11 mouse cellular contexts compared by ENCODE assay signal in the genomic region with DNA sequence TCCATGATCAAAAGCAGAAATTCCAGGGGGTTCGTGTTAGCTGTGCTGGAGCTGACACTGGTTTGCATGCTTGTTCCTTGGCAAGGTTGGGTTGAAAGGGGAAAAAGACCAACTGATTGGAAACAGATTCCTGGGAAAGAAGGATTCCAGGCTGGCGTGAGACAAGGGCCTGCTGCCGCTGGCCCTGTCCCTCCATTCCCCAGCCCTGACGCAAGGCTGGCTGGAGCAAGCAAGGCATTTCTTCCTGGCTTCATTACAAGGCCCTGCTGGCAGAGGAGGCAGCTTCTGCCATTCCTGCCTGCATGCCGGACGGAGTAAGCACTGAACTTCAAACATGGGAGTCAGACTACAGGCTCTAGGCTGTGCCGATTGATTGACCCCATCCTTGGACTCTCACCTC. TPM values are rescaled to one million over a fixed set of nuclear protein-coding genes. Genes with fewer than 3 reads are reported as not detected.
A peak's percentile ranks its signal among the peaks of the same experiment; 100 is the strongest.
DNase-seq lines count a peak whose midpoint lies in the region; ATAC-seq and TF ChIP-seq lines count a peak whose summit lies in the region.
"Had no signal": no experiment of that assay in that cellular context is flagged by ENCODE, and none has a peak within 500 bp of the region (broad histone marks: within the 10 kb centered on the region; RNA-seq: fewer than 3 reads in every experiment).

No protein-coding gene starts in this region.

- DNase-seq in urinary bladder, postnatal 25 days (ENCODE audit: low spot score), result peak; percentile 33
- DNase-seq in urinary bladder, adult 2 months (ENCODE audit: low spot score), result no peak
- DNase-seq in gastrocnemius, adult 8-10 months (ENCODE audit: low spot score in 2 of 2), result peak; percentile 56 to 70
- no peak for DNase-seq in stomach, postnatal 0 days (ENCODE audit: low spot score)
- DNase-seq in layer of hippocampus, adult 18-20 months (ENCODE audit: low spot score in 2 of 2), result no peak
- DNase-seq in hindbrain, embryonic 11.5 days (ENCODE audit: low spot score), result no peak

- no peak for TF ChIP-seq EP300 in stomach, postnatal 0 days (optimal IDR thresholded peaks at IDR 0.05)

- H3K9ac ChIP-seq in limb, embryonic 13.5 days, result no peak overlapping the region
- H3K9ac ChIP-seq in stomach, postnatal 0 days (ENCODE audit: low read length), result no peak overlapping the region
- no peak overlapping the region for H3K9ac ChIP-seq in forebrain, embryonic 12.5 days
- no peak overlapping the region for H3K9ac ChIP-seq in hindbrain, embryonic 11.5 days (ENCODE audit: low read depth, low read length)

- TF ChIP-seq CTCF in stomach, postnatal 0 days (IDR thresholded peaks at IDR 0.05; ENCODE audit: low read depth), result no peak

- no peaks in the 10 kb centered on the region for H3K36me3 ChIP-seq in limb, embryonic 13.5 days
- no peaks in the 10 kb centered on the region for H3K36me3 ChIP-seq in stomach, postnatal 0 days (ENCODE audit: control insufficient read depth, insufficient read depth, low read length)
- H3K36me3 ChIP-seq in forebrain, embryonic 12.5 days (replicated peaks), result no peaks in the 10 kb centered on the region
- H3K36me3 ChIP-seq in hindbrain, embryonic 11.5 days (ENCODE audit: control insufficient read depth, insufficient read depth, low read length), result no peaks in the 10 kb centered on the region
- H3K36me3 ChIP-seq: midbrain, embryonic 10.5 days had no signal

- H3K4me3 ChIP-seq in limb, embryonic 13.5 days, result no peak overlapping the region
- no peak overlapping the region for H3K4me3 ChIP-seq in stomach, postnatal 0 days (ENCODE audit: low read depth, low read length)
- no peak overlapping the region for H3K4me3 ChIP-seq in forebrain, embryonic 12.5 days (replicated peaks)
- no peak overlapping the region for H3K4me3 ChIP-seq in hindbrain, embryonic 11.5 days (ENCODE audit: low read depth, low read length)
- H3K4me3 ChIP-seq: midbrain, embryonic 10.5 days had no signal

- 36% methylated on average over 7 of the region's 7 CpGs for WGBS in limb, embryonic 13.5 days
- WGBS in stomach, postnatal 0 days, result 54% methylated on average over 7 of the region's 7 CpGs
- 84% methylated on average over 7 of the region's 7 CpGs for WGBS in forebrain, embryonic 12.5 days
- 75% methylated on average over 7 of the region's 7 CpGs for WGBS in hindbrain, embryonic 11.5 days

- H3K27ac ChIP-seq in limb, embryonic 13.5 days, result peak overlapping the region; percentile 15; the same call in 1 of the 2 replicates
- no peak overlapping the region for H3K27ac ChIP-seq in stomach, postnatal 0 days (replicated peaks)
- no peak overlapping the region for H3K27ac ChIP-seq in forebrain, embryonic 12.5 days
- H3K27ac ChIP-seq in hindbrain, embryonic 11.5 days (ENCODE audit: low read depth, low read length), result no peak overlapping the region
- H3K27ac ChIP-seq: midbrain, embryonic 10.5 days had no signal

- H3K27me3 ChIP-seq in limb, embryonic 13.5 days, result no peaks in the 10 kb centered on the region
- no peaks in the 10 kb centered on the region for H3K27me3 ChIP-seq in stomach, postnatal 0 days (ENCODE audit: control insufficient read depth, insufficient read depth, low read length)
- no peaks in the 10 kb centered on the region for H3K27me3 ChIP-seq in forebrain, embryonic 12.5 days
- no peaks in the 10 kb centered on the region for H3K27me3 ChIP-seq in hindbrain, embryonic 11.5 days (ENCODE audit: control insufficient read depth, insufficient read depth, low read length)

- H3K4me1 ChIP-seq in limb, embryonic 13.5 days, result peaks cover 15% of the 10 kb centered on the region
- no peaks in the 10 kb centered on the region for H3K4me1 ChIP-seq in stomach, postnatal 0 days (replicated peaks; ENCODE audit: control insufficient read depth, insufficient read depth)
- H3K4me1 ChIP-seq in forebrain, embryonic 12.5 days, result no peaks in the 10 kb centered on the region
- no peaks in the 10 kb centered on the region for H3K4me1 ChIP-seq in hindbrain, embryonic 11.5 days (replicated peaks; ENCODE audit: control insufficient read depth, insufficient read depth, low read length)
- H3K4me1 ChIP-seq: midbrain, embryonic 10.5 days had no signal

- H3K9me3 ChIP-seq in limb, embryonic 13.5 days, result no peaks in the 10 kb centered on the region
- no peaks in the 10 kb centered on the region for H3K9me3 ChIP-seq in stomach, postnatal 0 days (ENCODE audit: control insufficient read depth, low read length)
- no peaks in the 10 kb centered on the region for H3K9me3 ChIP-seq in forebrain, embryonic 12.5 days
- no peaks in the 10 kb centered on the region for H3K9me3 ChIP-seq in hindbrain, embryonic 11.5 days (ENCODE audit: control insufficient read depth, low read length)
- H3K9me3 ChIP-seq: midbrain, embryonic 10.5 days had no signal

- ATAC-seq in limb, embryonic 13.5 days (ENCODE audit: low FRiP score, low read depth), result 0 out of 2 replicates have a peak, but pooled peaks have one; percentile 36
- 0 out of 2 replicates have a peak, but pooled peaks have one; percentile 29 for ATAC-seq in stomach, postnatal 0 days (ENCODE audit: low FRiP score, low TSS enrichment)
- no peak for ATAC-seq in forebrain, embryonic 12.5 days (ENCODE audit: low FRiP score)
- ATAC-seq in hindbrain, embryonic 11.5 days (ENCODE audit: low FRiP score), result no peak
- ATAC-seq: inflammation-experienced regulatory T-cells, adult 6 months had no signal

- H3K4me2 ChIP-seq in limb, embryonic 13.5 days (replicated peaks), result no peak overlapping the region
- H3K4me2 ChIP-seq in stomach, postnatal 0 days (replicated peaks; ENCODE audit: low read depth), result no peak overlapping the region
- no peak overlapping the region for H3K4me2 ChIP-seq in forebrain, embryonic 12.5 days
- H3K4me2 ChIP-seq in hindbrain, embryonic 11.5 days (replicated peaks; ENCODE audit: low read depth, low read length), result no peak overlapping the region

RNA-seq across cellular contexts. Expression of gene Ccn5, which starts 22.2 kb away (rescaled TPM):
- polyA plus RNA-seq in urinary bladder, adult 2 months (2012; rRNA removed), result 9.2 and 11.2 TPM in 2 replicates
- total RNA-seq in gastrocnemius, adult 8-10 months (2022), result 1 to 10 TPM in 2 of 4 experiments, under 1 TPM in 1, not detected in 1; 0.75 to 1.4 (median 1.3) TPM
- polyA plus RNA-seq in limb, embryonic 13.5 days (2015; fragmentation: Nextera tagmentation; extraction: Ambion mirVana), result 0.29 and 0.36 TPM in 2 replicates
- 0.08 and 0.21 TPM in 2 replicates for polyA plus RNA-seq in stomach, postnatal 0 days (2015; fragmentation: Nextera tagmentation; extraction: Ambion mirVana)
- total RNA-seq in layer of hippocampus, adult 18-20 months (2021), result not detected
- polyA plus RNA-seq in forebrain, embryonic 12.5 days (2016; fragmentation: Nextera tagmentation; extraction: Ambion mirVana), result 0.15 and 0.28 TPM in 2 replicates
- 0.17 and 0.19 TPM in 2 replicates for polyA plus RNA-seq in hindbrain, embryonic 11.5 days (2014; fragmentation: Nextera tagmentation; extraction: Ambion mirVana)
- polyA plus RNA-seq: inflammation-experienced regulatory T-cells, adult 6 months had no signal

RNA-seq across cellular contexts. Expression of gene Ada, which starts 48.4 kb away (rescaled TPM):
- 8.7 and 9.5 TPM in 2 replicates for polyA plus RNA-seq in urinary bladder, adult 2 months (2012; rRNA removed)
- 1 to 10 TPM in 1 of 4 experiments, under 1 TPM in 2, not detected in 1; 0.34 to 1.2 (median 0.62) TPM for total RNA-seq in gastrocnemius, adult 8-10 months (2022)
- polyA plus RNA-seq in limb, embryonic 13.5 days (2015; fragmentation: Nextera tagmentation; extraction: Ambion mirVana), result 9.4 and 10.9 TPM in 2 replicates
- polyA plus RNA-seq in stomach, postnatal 0 days (2015; fragmentation: Nextera tagmentation; extraction: Ambion mirVana), result 9.7 and 13.6 TPM in 2 replicates
- 1 to 10 TPM; 1.0 to 1.9 TPM for total RNA-seq in layer of hippocampus, adult 18-20 months (2021)
- polyA plus RNA-seq in forebrain, embryonic 12.5 days (2016; fragmentation: Nextera tagmentation; extraction: Ambion mirVana), result 7.3 and 7.9 TPM in 2 replicates
- 4.7 and 6.0 TPM in 2 replicates for polyA plus RNA-seq in hindbrain, embryonic 11.5 days (2014; fragmentation: Nextera tagmentation; extraction: Ambion mirVana)

RNA-seq across cellular contexts. Expression of gene Kcnk15, which starts 55.0 kb away (rescaled TPM):
- not detected in 2 replicates for polyA plus RNA-seq in urinary bladder, adult 2 months (2012; rRNA removed)
- total RNA-seq in gastrocnemius, adult 8-10 months (2022), result not detected
- polyA plus RNA-seq in limb, embryonic 13.5 days (2015; fragmentation: Nextera tagmentation; extraction: Ambion mirVana), result not detected in 2 replicates
- polyA plus RNA-seq in stomach, postnatal 0 days (2015; fragmentation: Nextera tagmentation; extraction: Ambion mirVana), result not detected in 2 replicates
- total RNA-seq in layer of hippocampus, adult 18-20 months (2021), result under 1 TPM in 1 of 2 experiments, not detected in 1; 0.22 TPM
- polyA plus RNA-seq in forebrain, embryonic 12.5 days (2016; fragmentation: Nextera tagmentation; extraction: Ambion mirVana), result not detected in 2 replicates
- not detected in 2 replicates for polyA plus RNA-seq in hindbrain, embryonic 11.5 days (2014; fragmentation: Nextera tagmentation; extraction: Ambion mirVana)
- polyA plus RNA-seq: forebrain, embryonic 11.5 days; inflammation-experienced regulatory T-cells, adult 6 months; midbrain, embryonic 10.5 days had no signal

Comparison
In these comparisons a context has a peak if more than half of its experiments do, and no peak if none do; other contexts are left out.
1. DNase-seq: peak in urinary bladder, postnatal 25 days (single experiment) and gastrocnemius, adult 8-10 months (2 of 2); none in urinary bladder, adult 2 months (single experiment), stomach, postnatal 0 days (single experiment), layer of hippocampus, adult 18-20 months (0 of 2) and hindbrain, embryonic 11.5 days (single experiment).
2. ATAC-seq: peak in limb, embryonic 13.5 days (single experiment) and stomach, postnatal 0 days (single experiment); none in forebrain, embryonic 12.5 days (single experiment) and hindbrain, embryonic 11.5 days (single experiment).